Mouse (Mus musculus): Measurements from ENCODE around the gene Zdhhc1.

DNA sequence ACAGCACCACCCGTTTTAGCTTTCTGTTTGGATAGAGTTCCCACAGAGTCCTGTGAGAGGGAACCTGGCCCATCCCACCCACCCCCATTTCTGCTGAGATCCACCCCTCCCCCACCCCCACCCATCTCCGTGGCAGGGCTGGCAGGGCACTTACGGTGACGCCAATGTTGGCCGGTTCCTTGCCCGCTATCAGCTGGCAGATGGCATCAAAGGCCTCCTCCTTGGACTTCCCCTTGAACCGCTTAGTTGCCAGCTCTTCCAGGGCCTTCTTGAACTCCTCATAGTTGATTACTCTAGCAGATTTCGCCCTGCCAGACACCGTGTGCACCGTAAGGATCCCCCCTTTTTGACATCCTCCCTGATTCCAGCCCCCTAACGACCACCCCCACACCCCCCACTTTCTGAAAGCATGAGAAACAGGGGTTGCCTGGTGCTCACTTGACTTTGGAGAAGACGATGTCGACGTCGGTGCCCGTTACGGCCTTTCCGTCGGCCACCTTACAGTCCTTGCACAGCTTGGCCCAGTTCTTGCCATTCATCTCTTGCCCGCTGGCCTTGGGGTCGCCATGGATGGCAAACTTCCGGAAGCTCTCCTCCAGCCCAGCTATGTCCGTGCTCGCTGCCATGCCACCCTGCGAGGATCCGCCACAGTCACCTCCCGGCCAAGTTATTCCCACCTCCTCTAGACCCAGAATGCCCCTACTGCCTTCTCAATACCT lies 28.5 kb downstream of the Zdhhc1 start:
- TF ChIP-seq POLR2A (IDR thresholded peaks at IDR 0.05; ENCODE audit: control insufficient read depth, low read depth, low read length) (no peak), CTCF (IDR thresholded peaks at IDR 0.05; ENCODE audit: control insufficient read depth, insufficient read depth, insufficient replicate concordance, low read depth, low read length) (no peak)

Data from testis, adult 2 months (tissue).